In the genomic region with DNA sequence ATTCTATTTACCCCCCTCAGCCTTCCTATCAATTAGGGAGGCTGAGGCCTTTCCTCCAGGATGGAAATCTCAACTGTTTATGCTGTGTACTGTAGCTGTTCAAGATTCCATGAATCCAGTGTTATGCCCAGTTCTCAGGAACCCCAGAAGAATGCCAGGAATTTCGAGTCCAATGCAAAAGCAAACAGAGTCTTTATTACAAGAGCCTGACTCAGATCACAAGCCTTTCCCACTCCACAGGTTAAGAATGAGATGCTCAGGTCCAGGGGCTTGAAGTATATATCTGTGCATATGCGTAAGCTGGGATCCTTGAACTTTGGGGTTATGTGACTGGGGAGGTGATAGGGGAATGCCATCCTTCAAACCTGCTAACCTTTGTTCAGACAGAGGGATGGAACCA, we compare ENCODE assay signal across 15 mouse cellular contexts.
"Had no signal": no experiment of that assay in that cellular context is flagged by ENCODE, and none has a peak within 500 bp of the region (broad histone marks: within the 10 kb centered on the region; RNA-seq: fewer than 3 reads in every experiment).

No protein-coding gene starts in this region.

- H3K9me3 ChIP-seq: kidney, embryonic 15.5 days; limb, embryonic 12.5 days; limb, embryonic 15.5 days had no signal

- H3K36me3 ChIP-seq: kidney, embryonic 15.5 days; limb, embryonic 12.5 days; limb, embryonic 15.5 days had no signal

- H3K4me3 ChIP-seq: kidney, embryonic 15.5 days; limb, embryonic 12.5 days; limb, embryonic 15.5 days had no signal

- ATAC-seq: intestine, postnatal 0 days; liver, postnatal 0 days had no signal

- H3K27ac ChIP-seq: kidney, embryonic 15.5 days; limb, embryonic 12.5 days; limb, embryonic 15.5 days; liver, embryonic 14.5 days had no signal

- H3K9ac ChIP-seq: kidney, embryonic 15.5 days; limb, embryonic 12.5 days; limb, embryonic 15.5 days; liver, embryonic 14.5 days; liver, postnatal 0 days had no signal

- H3K27me3 ChIP-seq: kidney, embryonic 15.5 days; limb, embryonic 12.5 days; limb, embryonic 15.5 days had no signal

- DNase-seq: kidney, adult 8-10 months; kidney, postnatal 10 days; kidney, postnatal 4 days; left cerebral cortex, postnatal 4 days; liver, postnatal 0 days; midbrain, embryonic 14.5 days; thymus, adult 18-20 months; thymus, postnatal 4 days had no signal

- H3K4me2 ChIP-seq: kidney, embryonic 15.5 days; limb, embryonic 12.5 days; limb, embryonic 15.5 days; liver, embryonic 11.5 days; midbrain, embryonic 11.5 days had no signal

- H3K4me1 ChIP-seq: kidney, embryonic 15.5 days; limb, embryonic 12.5 days; limb, embryonic 15.5 days had no signal
